Mouse (Mus musculus): ENCODE measurements around the gene Gm17693.
"Not testable (repeated sequence)": the region's sequence is repeated elsewhere in the genome, so short reads cannot be mapped to it uniquely, and the experiment has no call there.

The Gm17693 gene

DNA sequence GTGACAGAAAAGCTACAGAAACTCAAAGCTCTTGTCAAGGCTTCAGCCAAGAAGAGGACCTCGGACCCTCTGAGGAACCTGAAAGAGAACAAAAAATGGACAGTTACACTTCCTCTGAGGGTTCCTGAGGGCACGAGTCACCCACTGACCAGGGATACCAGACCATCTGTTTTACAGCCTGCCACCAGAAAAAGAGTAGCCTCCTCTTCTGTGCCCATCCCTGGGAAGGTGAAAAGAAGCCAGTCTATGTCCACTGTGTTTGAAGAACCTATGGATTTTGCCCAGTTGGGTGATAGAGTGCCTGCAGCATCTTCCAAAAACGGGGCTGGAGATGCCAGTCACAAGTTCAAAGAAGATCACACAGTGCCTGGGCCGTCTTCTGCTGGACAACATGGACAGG, at the start of gene Gm17693:
Gene Gm17693 (plus strand): TSS at position 301 of the 400 bp plus-strand sequence.
- not testable (repeated sequence) for DNase-seq

Measured in kidney, adult 18-20 months (tissue).